Mouse (Mus musculus) skeletal muscle tissue, adult 2 months (tissue): ENCODE data around the gene Ccdc151.

Source experiments
- DNase-seq: peaks from one replicate; pipeline ENCODE4 v3.0.0-alpha.2; 2012; ENCODE audit warnings: low read depth, low spot score

The Ccdc151 gene

GRCm38 (mm10) chr9:22002194-22003162, at the start of gene Ccdc151, which contains the start of gene Prkcsh:
Ccdc151 (minus strand) TSS chr9:22002634.
Prkcsh (plus strand) TSS chr9:22002806.
- peak; percentile 100 for DNase-seq

- DNase-seq, result no peak
Observed at GRCm38 (mm10) chr9:22051958-22052254, 49.5 kb upstream of the Ccdc151 start, which contains the start of gene Elavl3. Elavl3 (minus strand) TSS chr9:22052023.

- DNase-seq, result no peak
Observed at GRCm38 (mm10) chr9:22051161-22051957, 48.9 kb upstream of the Ccdc151 start.

- no peak for DNase-seq
Observed at GRCm38 (mm10) chr9:22050351-22050889, 48.0 kb upstream of the Ccdc151 start.

- no peak for DNase-seq
Observed at GRCm38 (mm10) chr9:22049721-22050270, 47.4 kb upstream of the Ccdc151 start.

- DNase-seq, result no peak
Observed at GRCm38 (mm10) chr9:22049315-22049714, 46.9 kb upstream of the Ccdc151 start.

GRCm38 (mm10) chr9:22047329-22047728, 44.9 kb upstream of the Ccdc151 start:
- DNase-seq, result no peak

- no peak for DNase-seq
Observed at GRCm38 (mm10) chr9:22041832-22042231, 39.4 kb upstream of the Ccdc151 start.

GRCm38 (mm10) chr9:22037826-22038225, 35.4 kb upstream of the Ccdc151 start:
- no peak for DNase-seq

- DNase-seq, result no peak
Observed at GRCm38 (mm10) chr9:22035300-22036044, 33.0 kb upstream of the Ccdc151 start.

- no peak for DNase-seq
Observed at GRCm38 (mm10) chr9:22030386-22030785, 28.0 kb upstream of the Ccdc151 start.

GRCm38 (mm10) chr9:22028467-22028866, 26.0 kb upstream of the Ccdc151 start:
- no peak for DNase-seq

GRCm38 (mm10) chr9:22024592-22024991, 22.2 kb upstream of the Ccdc151 start:
- no peak for DNase-seq

GRCm38 (mm10) chr9:22017208-22017825, 14.9 kb upstream of the Ccdc151 start:
- no peak for DNase-seq

- no peak for DNase-seq
Observed at GRCm38 (mm10) chr9:22016245-22016644, 13.8 kb upstream of the Ccdc151 start.

GRCm38 (mm10) chr9:22012731-22013130, 10.3 kb upstream of the Ccdc151 start:
- no peak for DNase-seq

GRCm38 (mm10) chr9:22011055-22011454, 8.6 kb upstream of the Ccdc151 start:
- DNase-seq, result no peak

- DNase-seq, result no peak
Observed at GRCm38 (mm10) chr9:22004546-22004945, 2.1 kb upstream of the Ccdc151 start.

GRCm38 (mm10) chr9:22003163-22003554, 725 bp upstream of the Ccdc151 start:
- no peak for DNase-seq

- no peak for DNase-seq
Observed at GRCm38 (mm10) chr9:22001633-22002032, 801 bp downstream of the Ccdc151 start.

- DNase-seq, result no peak
Observed at GRCm38 (mm10) chr9:22000296-22000695, 2.1 kb downstream of the Ccdc151 start.
